Mouse (Mus musculus) heart, postnatal 0 days (tissue): ENCODE measurements at regions not wholly inside any gene's neighbourhood (a gene's known extent, or its start where the extent isn't known, plus 50 kb on each side); places are given as distances from the start of the nearest gene placed in this dataset.

Experiments
- CTCF ChIP-seq: IDR thresholded peaks from 2 replicates; pipeline ENCODE4 v1.5.1; 2016; ENCODE audit warnings: antibody characterized with exemption, control low read depth, low read depth
- EP300 ChIP-seq: IDR thresholded peaks from 2 replicates; pipeline ENCODE4 v1.6.1; 2016; ENCODE audit warnings: antibody characterized with exemption, low read depth

- TF ChIP-seq CTCF (no peak), EP300 (no peak)
Observed at GRCm38 (mm10) chr6:101938393-101938985, 560.8 kb upstream of the Pdzrn3 start.
